Mouse (Mus musculus) adrenal gland, postnatal 25 days (tissue): Measurements from ENCODE around the gene Bbs9. TPM values are rescaled to one million over a fixed set of nuclear protein-coding genes. Genes with fewer than 3 reads are reported as not detected.

Experiments used
- DNase-seq: peaks from one replicate; pipeline ENCODE4 v3.0.0; 2021; ENCODE audit warnings: mixed read lengths
- total RNA-seq: library from RNA; stranded (reverse); gene quantifications from 2 replicates; pipeline ENCODE4 v1.2.3, GENCODE M21; 2021

The Bbs9 gene
- total RNA-seq, 1 experiment from 2014 or later, result 15.3 TPM

DNA sequence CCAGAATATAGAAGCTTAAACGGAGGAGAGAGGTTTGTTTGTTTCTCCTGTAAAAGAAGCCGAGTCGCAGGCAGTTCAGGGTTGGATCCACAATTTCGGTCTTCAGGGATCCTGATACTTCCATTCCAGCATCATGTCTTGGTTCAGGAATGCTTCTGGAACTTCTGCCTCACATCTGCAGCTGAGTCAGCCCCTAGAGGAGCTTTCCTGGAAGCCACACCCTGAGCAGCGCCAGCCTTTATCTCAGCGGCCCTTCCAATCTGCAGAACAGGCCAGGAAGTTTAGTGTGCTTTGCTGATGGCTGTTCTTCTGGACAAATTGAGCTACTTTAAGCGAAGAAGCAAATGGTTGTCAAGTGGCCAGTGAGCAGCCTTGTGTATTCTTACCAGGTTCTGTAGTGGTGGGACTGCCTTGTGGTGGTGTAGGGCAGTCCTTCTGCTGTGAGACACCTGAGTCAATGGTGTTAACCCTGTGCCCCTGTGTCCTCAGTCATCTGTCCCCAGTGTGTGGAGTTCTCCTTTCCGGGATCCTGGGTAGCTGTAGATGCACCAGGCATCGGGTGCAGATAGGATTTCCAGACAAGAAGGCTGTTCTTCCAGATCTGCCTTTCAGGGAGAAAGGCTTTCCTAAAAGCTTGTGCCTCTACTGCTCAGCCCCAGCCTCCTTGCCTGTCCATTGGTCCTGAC, 157.4 kb downstream of the Bbs9 start:
- no peak for DNase-seq

DNA sequence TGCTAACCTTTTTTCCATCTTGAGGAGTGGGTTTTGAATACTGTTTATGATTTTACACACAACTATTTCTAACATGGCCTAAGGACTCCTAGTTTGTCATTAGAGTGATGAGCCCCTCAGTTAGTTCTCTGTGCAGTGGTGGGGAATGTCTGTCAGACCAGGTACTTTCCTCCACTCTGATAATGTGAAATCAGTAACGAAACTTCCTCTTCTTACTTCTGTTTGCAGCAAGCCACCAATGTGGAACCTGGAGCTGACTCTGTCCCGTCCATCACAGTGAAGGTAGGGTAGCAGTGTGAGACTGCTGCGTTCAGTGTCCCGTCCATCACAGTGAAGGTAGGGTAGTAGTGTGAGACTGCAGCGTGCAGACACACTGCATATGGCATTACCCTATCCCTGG, 163.0 kb downstream of the Bbs9 start:
- DNase-seq, result no peak

DNA sequence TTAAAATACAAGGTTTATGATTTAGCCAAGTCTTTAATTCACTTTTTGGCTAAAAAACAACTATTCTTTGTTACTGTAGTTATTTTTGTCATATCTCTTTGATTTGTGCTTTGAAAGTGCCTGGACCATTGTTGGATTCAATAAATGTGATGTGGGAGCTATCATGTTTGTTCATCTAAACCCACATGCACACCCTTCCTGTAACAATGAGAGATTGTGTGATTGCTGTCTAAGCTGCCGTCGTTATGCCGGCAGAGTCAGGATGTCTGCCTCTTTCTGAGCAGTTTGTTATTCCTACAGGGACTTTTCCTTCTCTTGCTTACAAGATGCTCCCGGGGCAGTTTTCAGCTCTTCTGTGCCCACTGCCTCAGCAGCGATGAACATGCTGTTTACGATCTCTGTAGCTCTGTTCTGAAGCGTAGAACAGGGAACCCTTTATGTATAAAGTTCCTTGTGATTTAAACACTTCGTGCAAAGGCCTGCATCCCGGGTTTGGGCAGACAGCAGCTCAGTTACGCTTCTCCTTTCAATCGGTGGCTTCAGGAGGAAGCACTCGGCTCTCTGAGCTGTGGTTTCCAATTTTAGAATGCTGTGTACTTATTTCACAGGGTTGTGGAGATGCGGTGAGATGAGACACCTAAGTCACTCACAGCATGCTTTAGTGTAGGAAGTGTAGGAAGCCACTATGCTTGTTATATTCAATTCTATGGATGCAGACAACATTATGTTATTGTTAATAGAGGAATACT, 165.3 kb downstream of the Bbs9 start:
- DNase-seq, result no peak

DNA sequence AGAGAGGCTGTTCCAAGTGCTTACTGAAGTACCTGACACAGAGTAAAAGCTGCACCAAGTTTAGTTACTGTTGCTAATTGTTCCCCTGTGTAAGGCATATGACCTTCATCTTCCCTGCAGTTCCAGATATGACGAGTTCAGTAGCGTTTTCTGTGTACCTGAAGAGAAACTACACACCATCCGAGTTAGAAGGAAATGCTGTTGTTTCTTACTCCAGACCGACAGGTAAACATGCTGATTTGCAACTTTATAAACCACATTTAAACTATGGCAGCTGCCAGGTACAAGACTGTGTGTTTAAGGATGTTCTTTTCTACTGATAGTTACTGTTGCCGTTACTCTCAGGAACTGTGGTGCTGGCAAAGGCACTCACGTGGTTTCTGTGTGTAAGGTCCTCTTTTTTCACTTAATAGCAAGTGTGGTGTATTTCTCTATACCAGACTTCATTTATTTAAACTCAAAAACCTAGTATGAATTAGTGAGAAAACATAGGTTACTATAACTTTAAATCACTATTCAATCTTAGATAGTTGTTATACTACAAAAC, 170.4 kb downstream of the Bbs9 start:
- DNase-seq, result no peak

DNA sequence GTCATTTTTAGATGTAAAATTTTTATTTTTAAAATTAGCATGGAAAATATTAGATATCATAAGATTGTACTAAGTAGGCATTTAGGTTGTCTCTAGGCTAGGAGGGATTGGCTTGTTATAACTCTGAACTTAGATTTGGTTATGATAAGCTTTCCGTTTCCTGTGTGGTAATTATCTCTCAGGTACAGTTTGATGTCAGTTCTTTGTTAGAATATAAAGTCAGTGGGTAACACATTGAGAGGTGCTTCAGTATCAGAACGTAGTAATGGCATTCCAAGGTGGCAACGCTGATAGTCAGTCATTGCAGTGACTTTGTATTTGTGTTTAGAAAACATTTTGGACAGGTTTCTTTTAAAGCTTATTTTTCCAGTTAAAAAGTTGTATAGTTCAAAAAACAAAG, 170.9 kb downstream of the Bbs9 start:
- DNase-seq, result no peak

DNA sequence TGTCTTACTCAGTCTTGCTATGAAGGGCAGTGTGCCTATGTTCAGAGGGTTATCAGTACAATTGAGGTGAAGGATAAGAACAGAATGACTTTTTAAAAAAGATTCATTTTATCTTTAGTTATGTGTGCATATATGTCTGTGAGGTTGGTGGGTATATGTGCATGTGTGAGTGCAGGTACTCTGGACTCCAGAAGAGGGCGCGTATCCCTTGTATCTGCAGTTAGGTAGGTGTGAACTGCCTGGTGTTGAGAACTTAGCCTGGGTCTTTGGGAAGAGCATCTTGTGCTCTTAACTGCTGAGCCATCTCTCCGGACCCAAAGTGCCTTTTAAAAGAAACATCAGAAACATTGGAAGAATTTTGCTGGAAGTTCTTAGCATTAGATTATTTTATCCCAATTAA, 172.6 kb downstream of the Bbs9 start:
- DNase-seq, result no peak

DNA sequence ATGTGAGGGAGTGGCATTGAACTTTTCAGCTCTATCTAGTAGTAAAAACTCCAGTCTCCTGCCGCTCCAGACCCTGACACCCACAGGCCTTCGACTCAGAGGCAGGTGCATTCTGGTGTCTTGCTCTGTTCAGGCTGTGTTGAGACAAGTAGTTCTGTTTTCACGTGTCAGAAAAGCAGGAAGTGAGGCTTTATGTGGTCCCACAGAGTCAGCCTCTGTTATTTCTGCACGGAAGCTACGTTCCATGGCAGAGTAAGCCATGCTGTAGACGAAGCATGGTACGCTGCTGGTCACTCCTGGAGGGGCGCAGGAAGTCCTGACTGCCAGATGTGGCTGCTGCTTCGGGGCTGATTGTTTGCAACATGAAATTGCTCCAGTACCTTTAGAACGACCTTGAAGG, 174.1 kb downstream of the Bbs9 start:
- DNase-seq, result no peak

DNA sequence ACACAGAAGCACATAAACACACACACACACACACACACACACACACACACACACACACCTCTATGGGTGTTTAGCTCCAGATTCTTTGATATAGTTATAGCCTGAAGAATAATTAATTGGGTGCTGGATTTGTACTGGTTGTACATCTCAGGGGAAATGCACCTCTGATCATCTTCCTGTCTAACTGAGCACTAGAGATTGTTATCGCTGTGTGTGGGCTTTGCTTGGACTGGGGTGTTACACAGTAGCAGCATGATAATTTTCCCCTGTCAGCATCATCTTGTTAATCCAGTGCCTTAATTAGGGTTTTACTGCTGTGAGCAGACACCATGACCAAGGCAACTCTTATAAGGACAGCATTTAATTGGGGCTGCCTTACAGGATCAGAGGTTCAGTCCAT, 175.3 kb downstream of the Bbs9 start:
- DNase-seq, result no peak

DNA sequence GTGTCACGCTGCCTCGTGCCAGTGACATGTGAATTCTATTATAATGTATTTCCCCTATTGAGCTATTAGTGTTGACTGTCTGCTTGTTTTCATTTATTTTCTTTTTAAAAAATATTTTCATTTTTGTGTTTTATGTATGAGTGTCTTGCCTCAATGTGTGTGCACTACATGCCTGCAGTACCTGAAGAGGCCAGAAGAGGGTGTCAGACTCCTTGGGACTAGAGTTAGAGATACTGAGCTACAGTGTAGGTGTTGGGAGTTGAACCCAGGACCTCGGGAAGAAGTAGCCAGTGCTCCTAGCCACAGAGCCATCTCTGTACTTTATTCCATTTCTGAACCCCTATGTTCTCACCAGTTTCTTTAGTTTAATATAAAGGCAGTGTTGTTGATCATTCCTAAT, 176.1 kb downstream of the Bbs9 start:
- no peak for DNase-seq

DNA sequence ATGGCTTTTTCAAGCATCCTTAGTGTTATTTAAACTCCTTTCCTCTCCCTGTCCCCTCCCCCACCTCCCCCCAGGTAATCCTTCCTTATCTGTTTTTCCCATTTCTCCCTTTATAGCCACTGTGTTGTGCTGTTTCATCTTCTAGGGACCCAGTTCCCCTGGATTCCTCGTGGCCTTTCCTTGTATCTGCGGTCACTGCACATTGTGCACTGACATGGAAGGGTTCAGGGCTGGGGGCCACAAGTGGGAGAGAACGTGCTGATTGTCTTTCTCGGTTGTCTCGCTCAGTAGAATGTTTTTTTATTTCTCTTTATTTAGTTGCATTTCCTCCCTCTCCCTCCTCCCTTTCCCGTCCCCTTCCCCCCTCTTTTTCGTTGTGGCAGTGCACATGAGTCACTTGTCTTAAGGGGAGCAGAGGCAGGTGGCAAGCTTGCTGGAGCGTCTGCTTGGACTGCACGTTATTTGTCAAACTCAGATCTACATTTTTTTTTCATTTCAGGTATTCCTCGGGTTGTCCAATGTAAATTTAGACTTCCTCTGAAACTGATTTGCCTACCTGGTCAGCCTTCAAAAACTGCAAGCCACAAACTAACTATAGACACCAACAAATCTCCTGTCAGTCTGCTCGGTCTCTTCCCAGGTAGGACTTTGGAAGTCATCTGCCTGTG, 179.3 kb downstream of the Bbs9 start:
- no peak for DNase-seq

DNA sequence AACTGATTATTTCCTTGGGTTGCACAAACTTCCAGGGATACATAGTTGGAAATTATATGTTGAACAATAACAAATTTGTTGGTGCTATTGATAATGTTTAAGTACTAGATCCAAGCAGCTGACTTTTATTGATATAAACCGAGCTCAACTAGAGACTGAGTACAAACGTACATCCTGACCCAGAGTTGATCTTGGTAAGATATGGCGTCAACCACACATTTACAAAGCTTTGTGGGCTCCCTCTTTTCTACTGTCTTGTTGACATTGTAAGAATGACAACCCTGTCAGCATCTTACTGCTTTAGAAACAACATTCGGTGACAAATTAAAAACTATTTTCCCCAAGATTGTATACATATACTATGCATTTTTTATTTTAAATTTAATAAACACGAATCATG, 181.7 kb downstream of the Bbs9 start:
- no peak for DNase-seq

DNA sequence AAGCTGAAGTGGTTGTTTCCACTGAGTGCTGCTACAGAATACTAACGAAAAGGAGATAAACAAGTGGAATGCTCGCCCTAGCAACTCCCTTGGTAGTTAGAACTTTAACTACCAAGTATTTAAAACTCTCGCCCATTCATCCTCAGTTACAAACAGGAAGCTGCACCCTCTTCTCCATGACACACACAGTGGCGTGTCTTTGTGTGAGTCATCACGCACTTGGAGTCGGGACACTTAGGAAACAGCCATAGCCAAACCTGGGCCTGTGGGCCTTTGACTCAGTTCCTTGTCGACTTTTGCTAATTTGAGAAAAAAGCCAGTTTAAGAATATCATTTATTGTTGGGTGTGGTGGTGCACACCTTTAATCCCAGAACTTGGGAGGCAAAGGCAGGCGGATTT, 189.6 kb downstream of the Bbs9 start:
- no peak for DNase-seq

DNA sequence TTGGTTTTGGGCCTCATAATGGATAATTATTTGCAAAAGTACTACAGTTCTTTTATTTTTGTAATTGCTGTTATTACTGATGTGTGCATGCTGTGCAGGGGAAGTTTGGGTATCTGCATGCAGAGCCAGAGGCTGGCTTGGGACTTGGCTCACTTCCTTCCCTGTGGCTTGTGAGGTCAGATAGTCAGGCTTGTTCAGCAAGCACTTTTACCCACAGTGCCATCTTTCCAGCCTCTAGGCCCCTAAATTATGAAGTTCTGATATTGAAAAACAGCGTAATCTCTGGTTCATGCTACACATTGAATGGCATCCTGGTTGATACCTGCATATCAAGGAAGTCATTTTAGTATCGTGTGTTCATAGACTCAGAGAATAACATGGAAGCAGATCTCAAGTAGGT, 197.4 kb downstream of the Bbs9 start:
- no peak for DNase-seq

DNA sequence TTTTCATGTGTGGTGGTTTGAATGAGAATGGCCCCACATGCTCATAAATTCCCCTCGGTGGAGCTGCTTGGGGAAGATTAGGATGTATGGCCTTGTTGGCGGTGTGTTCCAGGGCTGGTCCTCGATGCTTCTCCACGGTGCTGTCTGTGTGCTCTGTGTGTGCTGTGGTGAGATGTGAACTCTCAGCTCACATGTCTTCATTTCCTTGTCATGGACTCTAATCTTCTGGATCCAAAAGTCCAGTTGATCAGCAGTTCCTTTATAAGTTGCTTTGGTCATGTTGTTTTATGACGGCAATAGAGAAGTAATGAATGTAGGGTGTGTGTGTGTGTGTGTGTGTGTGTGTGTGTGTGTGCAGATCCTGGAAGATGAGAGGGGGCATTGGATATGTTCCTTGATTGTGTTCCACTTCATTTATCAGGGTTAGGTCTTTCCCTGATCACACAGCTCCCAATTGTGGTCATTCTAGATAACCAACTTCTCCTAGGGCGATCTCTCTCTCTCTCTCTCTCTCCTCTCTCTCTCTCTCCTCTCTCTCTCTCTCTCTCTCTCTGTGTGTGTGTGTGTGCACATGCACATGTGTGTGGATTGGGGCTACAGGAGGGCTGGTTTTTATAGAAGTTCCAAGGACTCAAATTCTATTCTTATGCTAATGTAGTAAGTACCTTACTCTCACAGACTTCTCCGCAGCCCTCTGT, 201.8 kb downstream of the Bbs9 start:
- no peak for DNase-seq

DNA sequence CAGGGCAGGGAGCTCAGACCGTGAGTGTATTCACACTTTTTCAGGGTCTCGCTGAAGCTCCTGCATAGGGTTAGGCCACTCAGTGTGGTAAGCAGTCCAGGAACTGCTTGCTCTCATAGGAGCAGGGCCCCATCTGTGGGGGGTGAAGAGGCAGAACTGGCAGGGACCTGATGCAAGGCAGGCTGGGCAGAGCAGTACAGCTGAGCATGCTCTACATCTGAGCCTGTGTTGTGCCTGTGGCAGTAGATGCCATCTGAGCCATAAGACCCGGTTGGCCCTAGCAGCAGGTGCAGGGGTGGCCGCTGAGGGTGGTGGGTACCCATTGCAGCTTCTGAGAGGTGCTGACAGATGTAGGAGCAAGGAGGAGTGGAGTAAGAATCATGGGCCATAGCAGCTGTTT, 202.5 kb downstream of the Bbs9 start:
- no peak for DNase-seq

DNA sequence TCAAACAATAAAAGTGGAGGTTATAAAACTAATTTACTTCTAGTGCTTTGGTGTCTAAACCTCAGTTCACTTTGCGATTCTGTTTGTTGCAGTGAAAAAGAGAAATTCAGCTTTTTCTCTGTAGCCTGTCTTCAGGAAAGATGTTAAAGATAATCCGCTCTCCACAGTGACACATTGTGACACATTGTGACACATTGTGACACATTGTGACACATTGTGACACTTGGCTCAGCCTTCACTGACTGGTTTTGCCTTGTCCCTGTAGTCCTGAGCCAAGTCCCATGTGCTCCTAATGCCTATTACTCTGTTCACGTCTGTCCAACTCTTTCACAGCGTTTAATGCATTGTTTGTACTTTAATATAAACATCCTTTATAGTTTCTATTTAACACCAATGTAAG, 203.0 kb downstream of the Bbs9 start:
- DNase-seq, result no peak

DNA sequence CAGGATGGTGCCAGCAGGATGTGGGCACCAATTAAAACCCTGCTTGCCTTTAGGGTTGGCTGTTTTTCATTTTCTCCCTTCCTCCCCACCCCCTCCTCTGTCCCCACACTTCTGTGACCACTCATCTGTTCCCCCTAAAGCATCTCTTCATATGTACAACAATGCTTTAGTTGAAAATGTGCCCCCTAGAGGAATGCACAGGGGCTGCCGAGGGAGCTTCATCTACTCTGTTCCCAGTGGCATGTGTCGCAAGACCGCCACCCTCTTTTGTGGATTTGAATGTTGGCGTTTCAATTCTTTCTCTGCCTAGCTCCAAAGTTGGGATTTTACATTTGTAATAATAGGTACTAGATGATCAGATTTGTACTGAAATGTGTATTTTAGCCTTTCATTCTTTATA, 204.0 kb downstream of the Bbs9 start:
- DNase-seq, result no peak

DNA sequence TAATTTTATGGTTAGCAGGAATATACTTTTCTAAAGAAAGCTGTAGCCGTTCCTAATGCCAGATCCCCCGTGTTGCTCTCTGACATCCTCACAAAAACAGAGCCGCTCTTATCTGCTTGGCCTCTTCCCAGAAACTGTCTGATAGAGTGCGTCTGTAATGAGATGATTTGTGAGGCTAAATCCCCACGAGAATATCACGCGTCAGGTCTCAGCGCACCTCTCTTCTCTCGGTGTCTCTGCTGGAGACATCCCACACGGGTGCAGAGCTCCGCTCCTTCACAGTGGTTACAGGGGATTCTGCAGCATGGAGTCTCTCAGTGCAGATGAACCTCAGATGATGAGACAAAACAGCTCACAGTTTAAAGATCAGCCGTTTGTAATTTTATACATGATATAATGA, 204.5 kb downstream of the Bbs9 start:
- no peak for DNase-seq

DNA sequence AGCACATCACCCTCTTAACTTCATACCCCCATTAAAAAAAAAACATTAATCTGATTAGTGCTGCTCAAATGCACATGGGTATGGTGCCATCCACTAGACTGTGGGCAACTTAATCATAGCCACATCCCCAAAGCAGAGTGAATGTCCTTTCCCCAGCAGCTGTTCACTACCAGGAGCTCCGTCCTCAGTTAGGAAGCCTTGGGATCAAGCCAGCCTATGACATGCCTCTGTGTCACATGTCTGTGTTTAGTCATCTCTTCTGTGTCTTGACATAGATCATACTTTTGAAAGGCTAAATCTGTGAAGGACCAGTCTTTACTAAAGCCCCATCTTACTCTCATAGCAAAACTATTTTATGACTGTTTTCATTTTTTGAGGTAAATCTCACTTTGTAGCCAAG, 205.0 kb downstream of the Bbs9 start:
- DNase-seq, result peak; percentile 68

DNA sequence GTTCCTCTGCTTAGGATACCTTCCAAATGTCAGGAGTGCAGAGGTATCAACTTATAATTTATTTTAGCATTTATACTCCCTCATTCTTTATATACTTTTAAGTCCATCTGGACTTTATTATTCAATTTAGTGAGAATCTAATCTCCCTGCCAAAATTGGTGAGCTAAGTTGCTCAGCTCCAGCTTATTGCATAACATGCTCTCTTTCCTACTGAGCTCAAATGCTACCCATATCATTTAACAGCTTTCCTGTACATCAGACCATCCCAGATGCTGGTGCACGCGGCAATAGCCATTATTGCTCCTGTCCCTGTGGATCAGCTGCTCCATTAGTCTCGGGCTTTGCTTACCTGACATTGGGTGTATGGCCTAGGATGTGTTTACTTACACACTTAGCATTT, 208.3 kb downstream of the Bbs9 start:
- no peak for DNase-seq

DNA sequence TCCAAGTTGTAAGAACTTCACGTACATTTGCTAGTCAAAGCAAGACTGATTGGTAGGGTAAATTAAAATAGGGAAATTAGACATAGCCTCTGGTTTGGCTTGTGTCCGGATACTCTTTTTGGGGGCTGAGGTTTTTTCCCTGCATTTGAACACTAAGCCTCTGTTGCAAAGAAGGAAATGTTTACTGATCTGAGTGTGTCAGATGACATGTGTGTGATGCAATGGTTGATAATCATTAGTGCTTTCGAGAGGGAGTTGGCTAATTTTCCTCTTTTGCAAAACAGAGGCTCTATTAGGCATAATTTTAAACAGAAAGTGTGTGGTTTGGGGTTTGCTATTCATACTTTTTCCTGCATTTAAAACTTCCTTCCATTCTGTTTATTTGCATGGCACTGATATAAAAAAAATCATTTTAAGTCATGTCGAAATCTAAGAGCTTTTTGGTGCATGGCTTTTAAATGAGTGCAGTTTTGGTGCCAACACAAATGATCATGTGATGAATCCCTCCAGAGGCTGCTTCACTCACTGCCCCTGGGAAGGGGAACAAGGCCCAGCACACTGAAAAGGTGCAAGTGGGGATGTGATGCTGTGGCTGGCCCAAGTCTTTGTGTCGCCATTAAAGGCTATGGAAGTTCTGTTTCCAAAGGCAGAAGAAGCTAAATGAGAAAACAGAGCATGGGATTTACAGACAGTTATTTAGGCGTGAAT, 211.4 kb downstream of the Bbs9 start:
- DNase-seq, result no peak

DNA sequence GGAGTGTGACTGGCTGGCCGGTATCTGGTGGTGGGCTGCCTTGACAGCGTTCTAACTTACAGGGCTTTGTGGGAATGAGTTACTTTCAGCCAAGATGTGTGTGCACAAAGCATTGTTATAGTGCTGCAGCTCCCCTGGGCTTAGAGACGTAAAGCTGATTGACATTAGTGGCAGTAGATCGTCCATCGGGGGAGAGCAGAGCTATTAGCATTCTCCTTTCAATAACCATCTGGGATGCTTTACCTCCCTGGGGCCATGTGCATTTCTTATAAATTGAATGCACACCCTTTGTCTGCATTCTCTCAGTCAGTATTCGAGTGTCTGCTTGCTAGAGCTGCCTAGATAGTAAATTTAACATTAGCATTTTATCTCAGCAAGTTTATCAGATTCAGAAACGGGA, 214.7 kb downstream of the Bbs9 start:
- DNase-seq, result no peak
